Mouse (Mus musculus): ENCODE data around the gene U2af1l4. TPM values are rescaled to one million over a fixed set of nuclear protein-coding genes. Genes with fewer than 3 reads are reported as not detected.
A peak's percentile ranks its signal among the peaks of the same experiment; 100 is the strongest.

The U2af1l4 gene
- polyA plus RNA-seq, 1 experiment, result 79.1 TPM

GRCm38 (mm10) chr7:30559443-30559954, 3.6 kb upstream of the U2af1l4 start, which contains the start of gene Lin37:
Lin37 (minus strand) TSS chr7:30559838.
- Histone ChIP-seq H3K27ac (ENCODE audit: insufficient read depth, low read length) (peak within 1 kb of the TSS; percentile 17; the same call in 1 of the 2 replicates), H3K4me1 (ENCODE audit: control insufficient read depth, insufficient read depth, low read length) (peaks cover 5% of the 10 kb centered on the region; the same call in 1 of the 2 replicates), H3K4me3 (ENCODE audit: insufficient read depth, low read length) (peak within 1 kb of the TSS; percentile 68)
- TF ChIP-seq CTCF (IDR thresholded peaks at IDR 0.05; ENCODE audit: borderline replicate concordance, insufficient read depth, low read length) (no peak), POLR2A (IDR thresholded peaks at IDR 0.05; ENCODE audit: low read depth, low read length) (peak; percentile 77)

GRCm38 (mm10) chr7:30560296-30560695, 2.8 kb upstream of the U2af1l4 start:
- TF ChIP-seq POLR2A (IDR thresholded peaks at IDR 0.05; ENCODE audit: low read depth, low read length), result no peak
- no peak for TF ChIP-seq CTCF (IDR thresholded peaks at IDR 0.05; ENCODE audit: borderline replicate concordance, insufficient read depth, low read length)
- Histone ChIP-seq H3K27ac (ENCODE audit: insufficient read depth, low read length) (no peak overlapping the region), H3K4me3 (ENCODE audit: insufficient read depth, low read length) (no peak overlapping the region)

GRCm38 (mm10) chr7:30562526-30563116, 480 bp upstream of the U2af1l4 start:
- Histone ChIP-seq H3K27ac (ENCODE audit: insufficient read depth, low read length) (peak overlapping the region; percentile 35), H3K4me3 (ENCODE audit: insufficient read depth, low read length) (peak overlapping the region; percentile 80), H3K4me1 (ENCODE audit: control insufficient read depth, insufficient read depth, low read length) (peaks cover 5% of the 10 kb centered on the region; the same call in 1 of the 2 replicates)
- TF ChIP-seq CTCF (IDR thresholded peaks at IDR 0.05; ENCODE audit: borderline replicate concordance, insufficient read depth, low read length), result no peak
- peak; percentile 48 for TF ChIP-seq POLR2A (IDR thresholded peaks at IDR 0.05; ENCODE audit: low read depth, low read length)

More at GRCm38 (mm10) chr7:30560296-30560695, 2.8 kb upstream of the U2af1l4 start:
- H3K4me1 ChIP-seq (ENCODE audit: control insufficient read depth, insufficient read depth, low read length), result peaks cover 5% of the 10 kb centered on the region; the same call in 1 of the 2 replicates

- peak overlapping the region; percentile 74 for H3K4me3 ChIP-seq (ENCODE audit: insufficient read depth, low read length)
- 0 out of 2 replicates have a peak, but pooled peaks cover 2% of the 10 kb centered on the region for H3K4me1 ChIP-seq (ENCODE audit: control insufficient read depth, insufficient read depth, low read length)
- H3K27ac ChIP-seq (ENCODE audit: insufficient read depth, low read length), result no peak overlapping the region
- TF ChIP-seq POLR2A (IDR thresholded peaks at IDR 0.05; ENCODE audit: low read depth, low read length) (no peak), CTCF (IDR thresholded peaks at IDR 0.05; ENCODE audit: borderline replicate concordance, insufficient read depth, low read length) (no peak)
Observed at GRCm38 (mm10) chr7:30563906-30564280, 792 bp downstream of the U2af1l4 start.

- no peak for TF ChIP-seq POLR2A (IDR thresholded peaks at IDR 0.05; ENCODE audit: low read depth, low read length)
- TF ChIP-seq CTCF (IDR thresholded peaks at IDR 0.05; ENCODE audit: borderline replicate concordance, insufficient read depth, low read length), result no peak
- H3K4me3 ChIP-seq (ENCODE audit: insufficient read depth, low read length), result no peak within 1 kb of the TSS
- 0 out of 2 replicates have a peak, but pooled peaks cover 2% of the 10 kb centered on the region for H3K4me1 ChIP-seq (ENCODE audit: control insufficient read depth, insufficient read depth, low read length)
- H3K27ac ChIP-seq (ENCODE audit: insufficient read depth, low read length), result no peak within 1 kb of the TSS
Observed at GRCm38 (mm10) chr7:30564970-30565571, 2.0 kb downstream of the U2af1l4 start, which contains the start of gene Igflr1. Igflr1 (plus strand) TSS chr7:30565427.

- Histone ChIP-seq H3K4me3 (ENCODE audit: insufficient read depth, low read length) (no peak overlapping the region), H3K27ac (ENCODE audit: insufficient read depth, low read length) (no peak overlapping the region), H3K4me1 (ENCODE audit: control insufficient read depth, insufficient read depth, low read length) (0 out of 2 replicates have a peak, but pooled peaks cover 2% of the 10 kb centered on the region)
- TF ChIP-seq CTCF (IDR thresholded peaks at IDR 0.05; ENCODE audit: borderline replicate concordance, insufficient read depth, low read length) (no peak), POLR2A (IDR thresholded peaks at IDR 0.05; ENCODE audit: low read depth, low read length) (no peak)
Observed at GRCm38 (mm10) chr7:30566033-30566432, 2.9 kb downstream of the U2af1l4 start.

GRCm38 (mm10) chr7:30567555-30567954, 4.5 kb downstream of the U2af1l4 start:
- no peak overlapping the region for H3K27ac ChIP-seq (ENCODE audit: insufficient read depth, low read length)
- 0 out of 2 replicates have a peak, but pooled peaks cover 2% of the 10 kb centered on the region for H3K4me1 ChIP-seq (ENCODE audit: control insufficient read depth, insufficient read depth, low read length)
- TF ChIP-seq POLR2A (IDR thresholded peaks at IDR 0.05; ENCODE audit: low read depth, low read length) (no peak), CTCF (IDR thresholded peaks at IDR 0.05; ENCODE audit: borderline replicate concordance, insufficient read depth, low read length) (no peak)
- no peak overlapping the region for H3K4me3 ChIP-seq (ENCODE audit: insufficient read depth, low read length)

GRCm38 (mm10) chr7:30572389-30572788, 9.3 kb downstream of the U2af1l4 start:
- Histone ChIP-seq H3K4me1 (ENCODE audit: control insufficient read depth, insufficient read depth, low read length) (no peaks in the 10 kb centered on the region), H3K27ac (ENCODE audit: insufficient read depth, low read length) (no peak overlapping the region), H3K4me3 (ENCODE audit: insufficient read depth, low read length) (no peak overlapping the region)
- TF ChIP-seq POLR2A (IDR thresholded peaks at IDR 0.05; ENCODE audit: low read depth, low read length) (no peak), CTCF (IDR thresholded peaks at IDR 0.05; ENCODE audit: borderline replicate concordance, insufficient read depth, low read length) (no peak)

- TF ChIP-seq POLR2A (IDR thresholded peaks at IDR 0.05; ENCODE audit: low read depth, low read length), result no peak
- TF ChIP-seq CTCF (IDR thresholded peaks at IDR 0.05; ENCODE audit: borderline replicate concordance, insufficient read depth, low read length), result no peak
- H3K4me3 ChIP-seq (ENCODE audit: insufficient read depth, low read length), result no peak overlapping the region
- no peak overlapping the region for H3K27ac ChIP-seq (ENCODE audit: insufficient read depth, low read length)
- no peaks in the 10 kb centered on the region for H3K4me1 ChIP-seq (ENCODE audit: control insufficient read depth, insufficient read depth, low read length)
Observed at GRCm38 (mm10) chr7:30572969-30573368, 9.9 kb downstream of the U2af1l4 start.

GRCm38 (mm10) chr7:30579950-30580349, 16.8 kb downstream of the U2af1l4 start:
- Histone ChIP-seq H3K27ac (ENCODE audit: insufficient read depth, low read length) (no peak overlapping the region), H3K4me3 (ENCODE audit: insufficient read depth, low read length) (no peak overlapping the region), H3K4me1 (ENCODE audit: control insufficient read depth, insufficient read depth, low read length) (no peaks in the 10 kb centered on the region)
- TF ChIP-seq POLR2A (IDR thresholded peaks at IDR 0.05; ENCODE audit: low read depth, low read length), result no peak
- no peak for TF ChIP-seq CTCF (IDR thresholded peaks at IDR 0.05; ENCODE audit: borderline replicate concordance, insufficient read depth, low read length)
